8 mouse cellular contexts compared by ENCODE assay signal in genomic region chr3:88686734-88687611, GRCm38 (mm10). TPM values are rescaled to one million over a fixed set of nuclear protein-coding genes. Genes with fewer than 3 reads are reported as not detected.
DNase-seq lines count a peak whose midpoint lies in the region; ATAC-seq and TF ChIP-seq lines count a peak whose summit lies in the region.

No protein-coding gene starts in this region.

- DNase-seq in adrenal gland, postnatal 10 days: peak; percentile 16
- no peak for DNase-seq in adrenal gland, adult 18-20 months (ENCODE audit: low spot score in 2 of 2)
- DNase-seq in spleen, postnatal 10 days (ENCODE audit: low spot score in 2 of 2): peak; percentile 17 to 22
- no peak for DNase-seq in spleen, postnatal 4 days (ENCODE audit: low spot score in 2 of 2)
- DNase-seq in limb, embryonic 11.5 days (ENCODE audit: low spot score): no peak
- no peak for DNase-seq in gastrocnemius, postnatal 10 days
- DNase-seq in lung, postnatal 36 days: no peak

- peaks cover 17% of the 10 kb centered on the region for H3K36me3 ChIP-seq in limb, embryonic 11.5 days (ENCODE audit: control insufficient read depth, insufficient read depth, low read length)
- peaks cover 29% of the 10 kb centered on the region for H3K36me3 ChIP-seq in small intestine, adult 2 months (ENCODE audit: control insufficient read depth, insufficient read depth, low read length)

- no peak for ATAC-seq in limb, embryonic 11.5 days (ENCODE audit: insufficient number of reproducible peaks, low FRiP score, low TSS enrichment, low read depth)

- no peak for TF ChIP-seq CTCF in small intestine, adult 2 months (IDR thresholded peaks at IDR 0.05; ENCODE audit: extremely low read depth, insufficient read length, insufficient replicate concordance, low read depth, low read length)

- no peaks in the 10 kb centered on the region for H3K27me3 ChIP-seq in limb, embryonic 11.5 days (ENCODE audit: control insufficient read depth, insufficient read depth, low read length)
- no peaks in the 10 kb centered on the region for H3K27me3 ChIP-seq in small intestine, adult 2 months (ENCODE audit: control insufficient read depth, insufficient read depth, low read length)

- H3K27ac ChIP-seq in limb, embryonic 11.5 days (replicated peaks; ENCODE audit: low read depth, low read length): no peak overlapping the region; the same call in 1 of the 2 replicates
- H3K27ac ChIP-seq in small intestine, adult 2 months (ENCODE audit: insufficient read depth, low read depth, low read length): no peak overlapping the region

- no peak for TF ChIP-seq POLR2A in small intestine, adult 2 months (IDR thresholded peaks at IDR 0.05; ENCODE audit: low read depth, low read length)

- H3K9me3 ChIP-seq in limb, embryonic 11.5 days (ENCODE audit: control insufficient read depth, low read length): no peaks in the 10 kb centered on the region

- H3K4me3 ChIP-seq in limb, embryonic 11.5 days (ENCODE audit: low read depth, low read length): peak overlapping the region; percentile 99
- peak overlapping the region; percentile 89 for H3K4me3 ChIP-seq in small intestine, adult 2 months (ENCODE audit: low read depth, low read length)

- peak overlapping the region; percentile 67 for H3K4me2 ChIP-seq in limb, embryonic 11.5 days (ENCODE audit: low read depth, severe bottlenecking)

- H3K9ac ChIP-seq in limb, embryonic 11.5 days (ENCODE audit: low read length): peak overlapping the region; percentile 98

- peaks cover 5% of the 10 kb centered on the region; the same call in 1 of the 2 replicates for H3K4me1 ChIP-seq in limb, embryonic 11.5 days (ENCODE audit: control insufficient read depth, insufficient read depth, low read length)
- peaks cover 6% of the 10 kb centered on the region; the same call in 1 of the 2 replicates for H3K4me1 ChIP-seq in small intestine, adult 2 months (ENCODE audit: control insufficient read depth, insufficient read depth, insufficient read length, low read length)

- WGBS in limb, embryonic 11.5 days: 53% methylated on average over 13 of the region's 13 CpGs
- WGBS in small intestine, adult 2 months: 8% methylated on average over 13 of the region's 13 CpGs

RNA-seq across cellular contexts. Expression of gene Khdc4, which starts 1.4 kb away (rescaled TPM):
- 10 to 100 TPM; 46.7 to 60.5 TPM for total RNA-seq in adrenal gland, postnatal 10 days (2021)
- total RNA-seq in adrenal gland, adult 18-20 months (2021): 10 to 100 TPM; 65.1 to 67.4 TPM
- polyA plus RNA-seq in limb, embryonic 11.5 days (2014; fragmentation: Nextera tagmentation; extraction: Ambion mirVana): 110 and 122 TPM in 2 replicates
- 20.2 and 23.2 TPM in 2 replicates for polyA plus RNA-seq in small intestine, adult 2 months (2012; rRNA removed)
- 10 to 100 TPM; 20.5 to 35.5 TPM for total RNA-seq in gastrocnemius, postnatal 10 days (2021)

RNA-seq across cellular contexts. Expression of gene Rit1, which starts 29.7 kb away (rescaled TPM):
- total RNA-seq in adrenal gland, postnatal 10 days (2021): 10 to 100 TPM; 39.0 to 44.9 TPM
- 10 to 100 TPM; 52.2 to 59.9 TPM for total RNA-seq in adrenal gland, adult 18-20 months (2021)
- polyA plus RNA-seq in limb, embryonic 11.5 days (2014; fragmentation: Nextera tagmentation; extraction: Ambion mirVana): 28.8 and 36.0 TPM in 2 replicates
- polyA plus RNA-seq in small intestine, adult 2 months (2012; rRNA removed): 13.2 and 21.5 TPM in 2 replicates
- total RNA-seq in gastrocnemius, postnatal 10 days (2021): 10 to 100 TPM; 21.9 to 23.6 TPM

RNA-seq across cellular contexts. Expression of gene Rxfp4, which starts 34.0 kb away (rescaled TPM):
- total RNA-seq in adrenal gland, postnatal 10 days (2021): not detected
- total RNA-seq in adrenal gland, adult 18-20 months (2021): not detected
- not detected in 2 replicates for polyA plus RNA-seq in limb, embryonic 11.5 days (2014; fragmentation: Nextera tagmentation; extraction: Ambion mirVana)
- not detected in 2 replicates for polyA plus RNA-seq in small intestine, adult 2 months (2012; rRNA removed)
- not detected for total RNA-seq in gastrocnemius, postnatal 10 days (2021)

Comparison
In these comparisons a context has a peak if more than half of its experiments do, and no peak if none do; other contexts are left out.
1. DNase-seq: peak in adrenal gland, postnatal 10 days (single experiment) and spleen, postnatal 10 days (2 of 2); none in adrenal gland, adult 18-20 months (0 of 2), spleen, postnatal 4 days (0 of 2), limb, embryonic 11.5 days (single experiment), gastrocnemius, postnatal 10 days (single experiment) and lung, postnatal 36 days (single experiment).